ENCODE assay signal across 8 mouse cellular contexts in the genomic region with DNA sequence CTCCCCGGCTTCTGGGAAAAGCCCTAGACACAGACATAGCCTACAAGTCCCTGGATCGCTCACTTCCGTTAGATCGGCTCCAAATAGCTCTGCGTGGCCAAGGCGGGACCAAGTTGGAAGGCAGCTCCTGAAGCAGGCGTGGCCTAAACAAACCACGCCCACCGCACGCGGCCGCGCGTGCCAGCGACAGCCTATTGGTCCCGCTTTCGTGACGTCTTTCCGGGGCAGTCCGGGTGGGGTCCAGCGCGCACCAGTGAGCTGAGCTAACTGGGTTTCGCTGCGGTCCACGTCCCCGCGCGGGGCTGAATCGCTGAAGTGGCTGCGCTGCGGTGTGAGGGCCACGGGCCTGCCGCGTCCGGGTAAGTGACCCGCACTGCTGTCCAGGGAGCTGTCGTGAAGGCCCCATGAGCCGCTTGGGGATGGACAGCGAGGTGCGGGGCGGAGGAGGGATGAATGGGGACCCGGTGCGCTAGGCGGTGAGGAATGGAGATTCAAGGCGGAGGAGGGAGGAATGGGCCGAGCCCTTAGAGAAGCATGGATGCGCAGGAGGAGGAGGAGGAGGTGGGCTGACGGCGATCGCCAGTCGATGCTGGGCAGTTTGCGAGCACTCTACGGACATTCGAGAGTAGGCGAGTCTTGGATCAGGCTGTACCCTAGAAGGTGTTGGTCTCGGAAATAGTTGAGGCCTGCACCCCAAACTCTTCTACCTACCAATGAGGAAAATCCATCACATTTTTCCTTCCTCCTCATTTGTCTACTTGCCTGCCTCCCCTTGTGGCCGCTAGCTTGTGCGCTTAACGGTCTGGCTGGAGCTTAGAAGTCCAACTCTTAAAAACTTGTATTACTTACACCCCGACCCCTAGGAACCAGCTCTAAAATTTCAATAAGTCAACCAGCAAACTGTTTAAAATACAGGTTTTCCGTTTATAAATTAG. TPM values are rescaled to one million over a fixed set of nuclear protein-coding genes. Genes with fewer than 3 reads are reported as not detected.
DNase-seq lines count a peak whose midpoint lies in the region; ATAC-seq and TF ChIP-seq lines count a peak whose summit lies in the region.

TSS of gene 1810055G02Rik (plus strand) at position 216 of the 935 bp plus-strand sequence.

- peaks cover 55% of the 10 kb centered on the region for H3K4me1 ChIP-seq in E14TG2a.4 (replicated peaks; ENCODE audit: low read depth, low read length)
- H3K4me1 ChIP-seq in forebrain, embryonic 12.5 days: peaks cover 17% of the 10 kb centered on the region
- peaks cover 5% of the 10 kb centered on the region; the same call in 1 of the 2 replicates for H3K4me1 ChIP-seq in heart, postnatal 0 days (ENCODE audit: control insufficient read depth, insufficient read depth)
- H3K4me1 ChIP-seq in liver, embryonic 16.5 days (ENCODE audit: control insufficient read depth, low read depth, low read length): peaks cover 15% of the 10 kb centered on the region
- peaks cover 26% of the 10 kb centered on the region for H3K4me1 ChIP-seq in neural tube, embryonic 13.5 days (replicated peaks)
- peaks cover 4% of the 10 kb centered on the region; the same call in 1 of the 2 replicates for H3K4me1 ChIP-seq in testis, adult 2 months (ENCODE audit: control insufficient read depth, insufficient read depth, low read length)

- no peak for TF ChIP-seq EP300 in heart, postnatal 0 days (IDR thresholded peaks at IDR 0.05; ENCODE audit: low read depth)

- WGBS in forebrain, embryonic 12.5 days: under 1% methylated on average over 61 of the region's 61 CpGs
- under 1% methylated on average over 61 of the region's 61 CpGs for WGBS in heart, postnatal 0 days
- under 1% methylated on average over 61 of the region's 61 CpGs for WGBS in liver, embryonic 16.5 days (ENCODE audit: insufficient replicate concordance)
- under 1% methylated on average over 61 of the region's 61 CpGs for WGBS in neural tube, embryonic 13.5 days

- TF ChIP-seq POLR2A in testis, adult 2 months (IDR thresholded peaks at IDR 0.05; ENCODE audit: control insufficient read depth, low read depth, low read length): peak; percentile 92

- peak; percentile 96 for DNase-seq in c-Kit-positive CD71-positive TER-119-positive erythroid progenitor cells, embryonic 14.5 days (ENCODE audit: low spot score)
- peak; percentile 95 for DNase-seq in heart, postnatal 0 days (ENCODE audit: low spot score)
- peak; percentile 98 to 99 for DNase-seq in kidney, postnatal 4 days

- peak; percentile 98 for ATAC-seq in forebrain, embryonic 12.5 days (ENCODE audit: low FRiP score)
- peak; percentile 98 for ATAC-seq in heart, postnatal 0 days (ENCODE audit: insufficient read depth, low read depth)
- ATAC-seq in liver, embryonic 16.5 days (ENCODE audit: low read depth): peak; percentile 96
- ATAC-seq in neural tube, embryonic 13.5 days (ENCODE audit: low read depth): peak; percentile 97

- peaks cover 29% of the 10 kb centered on the region for H3K36me3 ChIP-seq in E14TG2a.4 (ENCODE audit: insufficient read depth, low read length)
- H3K36me3 ChIP-seq in forebrain, embryonic 12.5 days (replicated peaks): peaks cover 7% of the 10 kb centered on the region; the same call in 1 of the 2 replicates
- H3K36me3 ChIP-seq in heart, postnatal 0 days (replicated peaks; ENCODE audit: control insufficient read depth, insufficient read depth, low read length): no peaks in the 10 kb centered on the region
- H3K36me3 ChIP-seq in liver, embryonic 16.5 days (ENCODE audit: control insufficient read depth, insufficient read depth): no peaks in the 10 kb centered on the region; the same call in 1 of the 2 replicates
- 0 out of 2 replicates have a peak, but pooled peaks cover 5% of the 10 kb centered on the region for H3K36me3 ChIP-seq in neural tube, embryonic 13.5 days
- no peaks in the 10 kb centered on the region for H3K36me3 ChIP-seq in testis, adult 2 months (ENCODE audit: control insufficient read depth, insufficient read depth, low read length)

- H3K4me3 ChIP-seq in E14TG2a.4 (replicated peaks; ENCODE audit: low read length): peak within 1 kb of the TSS; percentile 98
- peak within 1 kb of the TSS; percentile 82 for H3K4me3 ChIP-seq in forebrain, embryonic 12.5 days (replicated peaks)
- H3K4me3 ChIP-seq in heart, postnatal 0 days (ENCODE audit: low read depth, low read length): peak within 1 kb of the TSS; percentile 70
- H3K4me3 ChIP-seq in liver, embryonic 16.5 days (ENCODE audit: low read depth, low read length): peak within 1 kb of the TSS; percentile 77
- peak within 1 kb of the TSS; percentile 82 for H3K4me3 ChIP-seq in neural tube, embryonic 13.5 days
- peak within 1 kb of the TSS; percentile 87 for H3K4me3 ChIP-seq in testis, adult 2 months (ENCODE audit: control insufficient read depth, low read depth, low read length)

- H3K9ac ChIP-seq in forebrain, embryonic 12.5 days: peak within 1 kb of the TSS; percentile 85
- H3K9ac ChIP-seq in heart, postnatal 0 days (replicated peaks; ENCODE audit: low read depth, low read length): peak within 1 kb of the TSS; percentile 68
- peak within 1 kb of the TSS; percentile 84 for H3K9ac ChIP-seq in liver, embryonic 16.5 days (ENCODE audit: low read depth, low read length)
- H3K9ac ChIP-seq in neural tube, embryonic 13.5 days: peak within 1 kb of the TSS; percentile 87

- H3K27me3 ChIP-seq in E14TG2a.4 (ENCODE audit: insufficient read depth, low read length): no peaks in the 10 kb centered on the region
- no peaks in the 10 kb centered on the region for H3K27me3 ChIP-seq in forebrain, embryonic 12.5 days
- H3K27me3 ChIP-seq in heart, postnatal 0 days (ENCODE audit: control insufficient read depth, insufficient read depth, low read length): no peaks in the 10 kb centered on the region
- H3K27me3 ChIP-seq in liver, embryonic 16.5 days (ENCODE audit: control insufficient read depth, insufficient read depth, low read depth, low read length): no peaks in the 10 kb centered on the region
- no peaks in the 10 kb centered on the region for H3K27me3 ChIP-seq in neural tube, embryonic 13.5 days
- no peaks in the 10 kb centered on the region for H3K27me3 ChIP-seq in testis, adult 2 months (ENCODE audit: control insufficient read depth, insufficient read depth, low read length)

- peak within 1 kb of the TSS; percentile 71 for H3K4me2 ChIP-seq in forebrain, embryonic 12.5 days
- H3K4me2 ChIP-seq in heart, postnatal 0 days (ENCODE audit: low read depth, low read length): peak within 1 kb of the TSS; percentile 88
- H3K4me2 ChIP-seq in liver, embryonic 16.5 days (ENCODE audit: low read depth, low read length): peak within 1 kb of the TSS; percentile 82
- peak within 1 kb of the TSS; percentile 82 for H3K4me2 ChIP-seq in neural tube, embryonic 13.5 days

- TF ChIP-seq CTCF in E14TG2a.4 (conservative IDR thresholded peaks at IDR 0.05; ENCODE audit: low read length): no peak
- TF ChIP-seq CTCF in heart, postnatal 0 days (IDR thresholded peaks at IDR 0.05; ENCODE audit: low read depth): no peak
- TF ChIP-seq CTCF in testis, adult 2 months (IDR thresholded peaks at IDR 0.05; ENCODE audit: control insufficient read depth, insufficient read depth, insufficient replicate concordance, low read depth, low read length): no peak

- peak within 1 kb of the TSS; percentile 88 for H3K27ac ChIP-seq in forebrain, embryonic 12.5 days
- H3K27ac ChIP-seq in heart, postnatal 0 days (ENCODE audit: low read depth): peak within 1 kb of the TSS; percentile 73
- peak within 1 kb of the TSS; percentile 77 for H3K27ac ChIP-seq in liver, embryonic 16.5 days (ENCODE audit: low read length)
- peak within 1 kb of the TSS; percentile 95 for H3K27ac ChIP-seq in neural tube, embryonic 13.5 days (replicated peaks)
- H3K27ac ChIP-seq in testis, adult 2 months (ENCODE audit: control insufficient read depth, insufficient read depth, low read depth, low read length): peak within 1 kb of the TSS; percentile 87

- H3K9me3 ChIP-seq in E14TG2a.4 (ENCODE audit: low read length): no peaks in the 10 kb centered on the region
- no peaks in the 10 kb centered on the region for H3K9me3 ChIP-seq in forebrain, embryonic 12.5 days
- no peaks in the 10 kb centered on the region for H3K9me3 ChIP-seq in heart, postnatal 0 days (replicated peaks; ENCODE audit: control insufficient read depth, low read length)
- H3K9me3 ChIP-seq in liver, embryonic 16.5 days (replicated peaks; ENCODE audit: control insufficient read depth, low read length): no peaks in the 10 kb centered on the region
- H3K9me3 ChIP-seq in neural tube, embryonic 13.5 days: no peaks in the 10 kb centered on the region

RNA-seq across cellular contexts. Expression of gene 1810055G02Rik, which starts in this region (rescaled TPM):
- polyA plus RNA-seq in forebrain, embryonic 12.5 days (2016; fragmentation: Nextera tagmentation; extraction: Ambion mirVana): 35.1 and 40.2 TPM in 2 replicates
- total RNA-seq in heart, postnatal 0 days (2014; rRNA removed; ENCODE audit: low replicate concordance): 17.3 and 19.6 TPM in 2 replicates
- polyA plus RNA-seq in heart, postnatal 0 days (2015; fragmentation: Nextera tagmentation; extraction: Ambion mirVana): 10.8 and 12.2 TPM in 2 replicates
- polyA plus RNA-seq in liver, embryonic 16.5 days (2015; fragmentation: Nextera tagmentation; extraction: Ambion mirVana): 15.8 and 16.5 TPM in 2 replicates
- polyA plus RNA-seq in neural tube, embryonic 13.5 days (2015; fragmentation: Nextera tagmentation; extraction: Ambion mirVana): 38.5 and 42.5 TPM in 2 replicates
- polyA plus RNA-seq in testis, adult 2 months (2012; rRNA removed): 319 and 328 TPM in 2 replicates

Comparison
In these comparisons a context has a peak if more than half of its experiments do, and no peak if none do; other contexts are left out.
1. Peak in every context shown above with its lines: DNase-seq, ATAC-seq, H3K4me3 ChIP-seq and H3K27ac ChIP-seq.